Mouse (Mus musculus): ENCODE results near the gene Olfr1123. TPM values are rescaled to one million over a fixed set of nuclear protein-coding genes. Genes with fewer than 3 reads are reported as not detected.

The Olfr1123 gene
- polyA plus RNA-seq, 1 experiment from 2014 or later, result not detected

DNA sequence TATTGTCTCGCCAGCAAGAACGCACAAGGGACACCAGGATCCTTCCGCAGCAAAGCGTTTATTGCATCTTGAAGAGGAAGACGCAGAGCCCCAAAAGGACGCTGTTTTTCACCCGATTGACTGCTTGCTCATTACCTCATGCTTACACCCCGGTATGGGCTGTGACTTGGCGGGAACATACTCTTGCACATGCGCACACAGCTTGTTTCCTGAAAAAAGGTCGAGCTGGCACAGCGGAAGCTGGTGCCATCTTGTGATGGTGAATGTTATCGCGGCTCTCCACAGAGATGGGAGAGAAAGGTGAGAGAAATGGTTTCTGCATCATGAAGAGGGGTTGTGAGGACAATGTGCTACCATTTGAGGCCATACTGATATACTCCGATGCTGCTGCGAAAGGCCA lies 21.3 kb downstream of the Olfr1123 start:
- H3K9me3 ChIP-seq (ENCODE audit: control insufficient read depth, low read length), result no peaks in the 10 kb centered on the region
- 87% methylated on average over 16 of the region's 16 CpGs for WGBS

DNA sequence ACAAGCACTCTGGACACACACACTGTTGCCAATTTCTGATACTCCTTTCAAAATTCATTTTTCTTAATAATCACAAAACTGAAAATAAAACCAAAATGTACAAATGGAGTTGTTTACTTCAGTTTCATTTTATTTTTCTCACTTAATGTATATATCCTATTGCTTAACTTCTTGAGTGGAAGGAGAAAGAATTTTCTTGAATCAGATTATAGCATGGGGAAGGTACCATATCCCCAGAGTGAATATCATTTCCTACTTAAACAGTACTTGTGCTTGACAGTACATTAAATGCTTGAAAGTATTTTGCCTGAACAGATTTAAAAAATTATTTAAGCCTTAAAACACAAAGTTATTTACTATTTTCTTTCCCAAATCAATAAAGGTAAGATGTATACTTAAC lies 37.2 kb downstream of the Olfr1123 start, which contains the start of gene Olfr1126:
Gene Olfr1126, plus strand, starts transcription at position 301 of the 400 bp plus-strand sequence.
- Histone ChIP-seq H3K4me2 (ENCODE audit: low read length) (no peak within 1 kb of the TSS), H3K9me3 (ENCODE audit: control insufficient read depth, low read length) (no peaks in the 10 kb centered on the region), H3K9ac (ENCODE audit: low read length) (no peak within 1 kb of the TSS), H3K27ac (replicated peaks in 1 of 2; ENCODE audit: control insufficient read depth in 1 of 2, insufficient read depth in 1 of 2, low read depth in 2 of 2, low read length in 2 of 2) (no peak within 1 kb of the TSS), H3K4me3 (ENCODE audit: control insufficient read depth in 1 of 2, insufficient read depth in 1 of 2, low read depth in 1 of 2, low read length in 2 of 2) (no peak within 1 kb of the TSS), H3K27me3 (ENCODE audit: control insufficient read depth, insufficient read depth, low read length) (no peaks in the 10 kb centered on the region), H3K4me1 (ENCODE audit: control insufficient read depth in 2 of 2, insufficient read depth in 2 of 2, low read length in 2 of 2) (no peaks in the 10 kb centered on the region), H3K36me3 (ENCODE audit: control insufficient read depth, insufficient read depth, low read length) (no peaks in the 10 kb centered on the region)
- ATAC-seq (ENCODE audit: insufficient number of reproducible peaks, insufficient read depth, low FRiP score, low read depth), result no peak

More for the DNA sequence above, 21.3 kb downstream of the Olfr1123 start:
- Histone ChIP-seq H3K27ac (replicated peaks in 1 of 2; ENCODE audit: control insufficient read depth in 1 of 2, insufficient read depth in 1 of 2, low read depth in 2 of 2, low read length in 2 of 2) (no peak overlapping the region), H3K4me3 (ENCODE audit: control insufficient read depth in 1 of 2, insufficient read depth in 1 of 2, low read depth in 1 of 2, low read length in 2 of 2) (no peak overlapping the region), H3K4me2 (ENCODE audit: low read length) (no peak overlapping the region), H3K36me3 (ENCODE audit: control insufficient read depth, insufficient read depth, low read length) (no peaks in the 10 kb centered on the region), H3K9ac (ENCODE audit: low read length) (no peak overlapping the region), H3K4me1 (ENCODE audit: control insufficient read depth in 2 of 2, insufficient read depth in 2 of 2, low read length in 2 of 2) (no peaks in the 10 kb centered on the region), H3K27me3 (ENCODE audit: control insufficient read depth, insufficient read depth, low read length) (no peaks in the 10 kb centered on the region)
- ATAC-seq (ENCODE audit: insufficient number of reproducible peaks, insufficient read depth, low FRiP score, low read depth), result no peak

DNA sequence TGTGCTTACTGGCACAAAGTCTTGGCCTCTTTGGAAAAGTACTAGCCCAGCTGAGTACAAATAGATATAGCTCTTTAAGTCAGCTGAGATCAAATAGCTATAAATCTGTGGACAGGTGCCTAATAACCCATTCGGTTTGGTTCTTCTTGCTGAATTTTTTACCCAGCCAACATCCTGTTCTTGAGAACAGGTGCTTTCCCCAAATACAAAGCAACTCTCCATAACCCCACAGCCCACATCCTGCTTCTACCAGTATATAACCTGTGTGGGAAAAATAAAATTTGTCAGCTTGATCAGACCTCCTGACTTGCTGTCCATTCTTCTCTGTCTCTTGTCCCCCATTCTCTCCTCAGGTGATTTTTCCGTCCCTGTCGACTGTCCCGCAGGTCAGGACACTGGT lies 45.3 kb downstream of the Olfr1123 start:
- no peak for ATAC-seq (ENCODE audit: insufficient number of reproducible peaks, insufficient read depth, low FRiP score, low read depth)

More for the DNA sequence above, 45.3 kb downstream of the Olfr1123 start:
- Histone ChIP-seq H3K4me2 (ENCODE audit: low read length) (no peak overlapping the region), H3K27me3 (ENCODE audit: control insufficient read depth, insufficient read depth, low read length) (no peaks in the 10 kb centered on the region), H3K4me1 (ENCODE audit: control insufficient read depth in 2 of 2, insufficient read depth in 2 of 2, low read length in 2 of 2) (no peaks in the 10 kb centered on the region), H3K27ac (replicated peaks in 1 of 2; ENCODE audit: control insufficient read depth in 1 of 2, insufficient read depth in 1 of 2, low read depth in 2 of 2, low read length in 2 of 2) (no peak overlapping the region), H3K9ac (ENCODE audit: low read length) (no peak overlapping the region), H3K9me3 (ENCODE audit: control insufficient read depth, low read length) (no peaks in the 10 kb centered on the region), H3K4me3 (ENCODE audit: control insufficient read depth in 1 of 2, insufficient read depth in 1 of 2, low read depth in 1 of 2, low read length in 2 of 2) (no peak overlapping the region), H3K36me3 (ENCODE audit: control insufficient read depth, insufficient read depth, low read length) (no peaks in the 10 kb centered on the region)
- 82% methylated on average over 4 of the region's 4 CpGs for WGBS

Other genes starting within 250 kb of the Olfr1123 start
- gene Olfr1112, start 228.8 kb upstream of the Olfr1123 start, polyA plus RNA-seq (2014; fragmentation: Nextera tagmentation; extraction: Ambion mirVana), result not detected in 2 replicates
- not detected in 2 replicates for gene Olfr1113, start 207.7 kb upstream of the Olfr1123 start, polyA plus RNA-seq (2014; fragmentation: Nextera tagmentation; extraction: Ambion mirVana)
- gene Olfr1115, start 168.6 kb upstream of the Olfr1123 start, polyA plus RNA-seq (2014; fragmentation: Nextera tagmentation; extraction: Ambion mirVana), result not detected in 2 replicates
- gene Olfr1116, start 149.1 kb upstream of the Olfr1123 start, polyA plus RNA-seq (2014; fragmentation: Nextera tagmentation; extraction: Ambion mirVana), result not detected in 2 replicates
- gene Olfr1118, start 109.1 kb upstream of the Olfr1123 start, polyA plus RNA-seq (2014; fragmentation: Nextera tagmentation; extraction: Ambion mirVana), result not detected in 2 replicates
- not detected in 2 replicates for gene Olfr1120, start 61.8 kb upstream of the Olfr1123 start, polyA plus RNA-seq (2014; fragmentation: Nextera tagmentation; extraction: Ambion mirVana)
- gene Olfr1121, start 46.7 kb upstream of the Olfr1123 start, polyA plus RNA-seq (2014; fragmentation: Nextera tagmentation; extraction: Ambion mirVana), result not detected in 2 replicates
- not detected in 2 replicates for gene Olfr1122, start 30.8 kb upstream of the Olfr1123 start, polyA plus RNA-seq (2014; fragmentation: Nextera tagmentation; extraction: Ambion mirVana)
- not detected in 2 replicates for gene Olfr1124, start 13.6 kb downstream of the Olfr1123 start, polyA plus RNA-seq (2014; fragmentation: Nextera tagmentation; extraction: Ambion mirVana)
- gene Olfr1126, start 37.3 kb downstream of the Olfr1123 start, polyA plus RNA-seq (2014; fragmentation: Nextera tagmentation; extraction: Ambion mirVana), result not detected in 2 replicates
- not detected in 2 replicates for gene Pramel7, start 80.5 kb downstream of the Olfr1123 start, polyA plus RNA-seq (2014; fragmentation: Nextera tagmentation; extraction: Ambion mirVana)
- gene Pramel6, start 89.9 kb downstream of the Olfr1123 start, polyA plus RNA-seq (2014; fragmentation: Nextera tagmentation; extraction: Ambion mirVana), result not detected in 2 replicates
- gene Olfr153, start 115.2 kb downstream of the Olfr1123 start, polyA plus RNA-seq (2014; fragmentation: Nextera tagmentation; extraction: Ambion mirVana), result not detected in 2 replicates
- gene Olfr1128, start 128.9 kb downstream of the Olfr1123 start, polyA plus RNA-seq (2014; fragmentation: Nextera tagmentation; extraction: Ambion mirVana), result not detected in 2 replicates
- not detected in 2 replicates for gene Olfr1129, start 157.3 kb downstream of the Olfr1123 start, polyA plus RNA-seq (2014; fragmentation: Nextera tagmentation; extraction: Ambion mirVana)
- gene Olfr1130, start 189.6 kb downstream of the Olfr1123 start, polyA plus RNA-seq (2014; fragmentation: Nextera tagmentation; extraction: Ambion mirVana), result not detected in 2 replicates
- gene Olfr1131, start 210.5 kb downstream of the Olfr1123 start, polyA plus RNA-seq (2014; fragmentation: Nextera tagmentation; extraction: Ambion mirVana), result not detected in 2 replicates
- gene Olfr1132, start 220.9 kb downstream of the Olfr1123 start, polyA plus RNA-seq (2014; fragmentation: Nextera tagmentation; extraction: Ambion mirVana), result not detected in 2 replicates
- not detected in 2 replicates for gene Olfr1133, start 230.7 kb downstream of the Olfr1123 start, polyA plus RNA-seq (2014; fragmentation: Nextera tagmentation; extraction: Ambion mirVana)
- not detected in 2 replicates for gene Olfr1134, start 241.8 kb downstream of the Olfr1123 start, polyA plus RNA-seq (2014; fragmentation: Nextera tagmentation; extraction: Ambion mirVana)

Measured in heart, embryonic 14.5 days (tissue).